Mouse (Mus musculus): ENCODE data around the gene Cckbr.

The Cckbr gene

DNA sequence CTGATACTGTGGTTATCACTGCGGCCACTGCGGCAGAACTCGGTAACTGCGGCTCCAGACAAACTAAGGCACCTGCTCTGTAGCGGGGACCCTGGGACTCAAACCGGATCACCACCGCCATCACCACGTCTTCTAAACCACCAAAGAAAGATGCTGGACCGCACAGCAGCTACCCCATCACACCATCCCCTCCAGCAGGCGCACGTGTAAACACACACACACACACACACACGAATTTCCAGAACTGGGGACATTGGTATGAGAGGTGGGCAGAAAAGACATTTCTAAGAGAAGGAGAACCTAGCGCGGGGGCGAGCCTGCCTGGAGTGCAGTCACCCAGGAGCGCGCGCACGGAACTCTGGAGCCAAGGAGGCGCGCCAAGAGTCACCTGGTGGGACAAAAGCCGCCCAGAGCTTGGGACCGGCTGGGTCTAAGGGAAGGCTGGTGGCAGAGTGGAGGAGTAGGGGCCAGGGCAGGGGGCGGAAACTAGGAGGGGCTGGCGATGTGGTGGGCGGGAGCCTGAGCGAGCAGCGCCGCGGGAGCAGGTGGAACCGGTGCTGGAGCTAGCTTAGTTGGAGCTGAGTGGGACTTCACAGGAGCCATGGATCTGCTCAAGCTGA, at the start of gene Cckbr:
TSS of gene Cckbr (plus strand) at position 308 of the 620 bp plus-strand sequence.
- no peak for DNase-seq (ENCODE audit: low spot score)

DNA sequence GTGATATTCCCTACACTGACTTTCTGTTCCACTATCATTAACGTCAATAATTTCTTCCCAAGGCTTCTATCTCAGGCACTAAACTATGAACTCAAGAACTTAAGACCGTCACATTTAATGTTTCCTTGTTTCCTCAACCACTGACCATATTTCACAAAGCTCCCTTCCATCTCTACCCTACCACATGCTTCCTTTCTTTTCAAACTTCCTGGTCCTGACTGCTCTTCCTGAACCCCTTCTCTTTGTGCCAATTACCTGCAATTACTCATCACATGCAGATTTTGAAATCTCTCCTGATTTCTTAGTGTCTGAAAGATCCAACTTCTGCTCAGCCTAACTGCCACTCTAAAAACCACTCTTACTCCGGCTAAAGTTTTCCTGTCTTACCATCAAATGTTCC, 45.2 kb upstream of the Cckbr start:
- DNase-seq (ENCODE audit: low spot score), result no peak

DNA sequence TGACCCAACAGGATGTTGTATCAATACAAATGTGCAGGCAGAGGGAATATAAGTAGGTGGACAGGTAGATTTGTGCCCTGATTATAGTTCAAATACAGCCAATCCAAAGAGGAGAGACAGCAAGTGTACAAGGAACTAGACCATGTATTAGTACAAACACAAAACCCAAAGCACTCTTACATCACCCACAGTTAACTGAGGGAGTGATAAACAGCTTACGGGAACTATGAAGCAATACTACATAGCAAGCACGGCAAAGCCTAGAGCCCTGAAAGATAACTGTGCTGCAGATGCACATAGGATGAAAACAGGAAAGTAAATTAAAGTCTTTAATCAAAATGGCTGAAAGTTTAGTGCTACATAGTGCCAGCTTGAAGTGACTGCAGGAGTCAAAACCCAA, 37.8 kb upstream of the Cckbr start:
- no peak for DNase-seq (ENCODE audit: low spot score)

DNA sequence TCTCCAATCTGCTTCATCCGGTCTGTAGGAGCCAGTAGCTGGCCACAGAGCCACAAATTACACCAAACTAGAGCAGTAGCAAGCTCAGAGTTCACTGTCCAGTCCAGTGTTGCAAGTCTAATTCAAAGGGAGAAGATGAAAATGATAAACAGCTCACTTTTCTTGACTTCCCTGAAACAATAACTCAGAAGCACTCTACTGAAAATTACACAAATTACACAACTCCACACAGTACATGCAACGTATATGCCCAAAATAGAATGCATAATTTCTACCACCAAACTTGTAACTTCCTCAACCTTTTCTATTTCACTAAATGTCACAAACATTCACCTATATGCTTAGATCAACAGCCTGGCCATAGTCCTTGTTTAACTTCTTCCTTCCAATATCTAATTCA, 35.3 kb upstream of the Cckbr start:
- no peak for DNase-seq (ENCODE audit: low spot score)

DNA sequence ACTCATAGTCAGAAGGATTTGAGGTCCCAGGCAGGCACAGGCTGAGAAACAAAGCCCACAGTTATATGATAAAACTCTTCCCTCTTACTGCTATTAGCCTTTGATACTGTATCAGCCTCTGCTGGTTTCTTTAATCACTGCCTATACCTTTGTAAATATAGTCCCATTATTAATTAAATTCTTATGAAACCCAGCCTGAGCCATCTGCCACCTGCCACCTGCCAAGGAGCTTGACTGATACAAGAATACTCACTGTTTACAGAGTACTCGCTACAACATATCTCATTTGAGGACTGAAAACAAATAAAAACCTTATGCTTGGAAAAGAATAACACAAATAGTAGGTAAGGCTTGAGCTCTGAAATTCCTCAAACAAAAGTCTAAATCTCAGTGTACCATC, 30.9 kb upstream of the Cckbr start:
- no peak for DNase-seq (ENCODE audit: low spot score)

DNA sequence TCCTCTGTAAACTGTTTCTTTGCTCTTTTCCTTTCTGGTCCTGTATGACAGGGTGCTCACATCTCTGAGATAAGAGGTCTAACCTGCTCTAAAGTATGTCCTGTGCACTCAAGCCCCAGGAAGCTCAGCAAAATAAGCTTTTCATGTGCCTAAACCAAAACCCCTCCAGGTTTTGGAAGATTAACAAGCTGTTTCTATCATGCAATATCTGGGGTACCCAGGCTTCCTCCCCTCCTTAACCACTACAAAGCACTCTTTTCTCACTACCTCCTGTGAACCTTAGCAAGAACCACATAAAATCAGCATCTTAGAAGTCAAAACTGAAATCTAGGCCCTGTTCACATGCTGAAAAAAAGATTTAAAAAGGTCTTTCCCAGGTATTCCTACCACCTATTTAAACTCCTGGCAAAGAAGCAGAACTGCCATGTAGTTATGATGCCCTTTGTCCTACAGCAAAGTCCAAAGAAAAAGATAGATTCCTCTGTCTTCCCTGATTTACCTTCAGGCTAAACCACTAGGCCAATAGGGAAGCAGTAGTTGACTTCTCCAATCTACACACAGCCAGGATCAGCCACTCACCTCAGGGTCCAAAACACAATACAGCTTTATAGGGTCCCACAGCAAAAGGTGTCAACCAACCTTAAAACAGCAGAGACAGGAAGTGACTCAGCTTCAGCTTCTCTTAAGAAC, 30.3 kb upstream of the Cckbr start:
- DNase-seq (ENCODE audit: low spot score), result no peak

DNA sequence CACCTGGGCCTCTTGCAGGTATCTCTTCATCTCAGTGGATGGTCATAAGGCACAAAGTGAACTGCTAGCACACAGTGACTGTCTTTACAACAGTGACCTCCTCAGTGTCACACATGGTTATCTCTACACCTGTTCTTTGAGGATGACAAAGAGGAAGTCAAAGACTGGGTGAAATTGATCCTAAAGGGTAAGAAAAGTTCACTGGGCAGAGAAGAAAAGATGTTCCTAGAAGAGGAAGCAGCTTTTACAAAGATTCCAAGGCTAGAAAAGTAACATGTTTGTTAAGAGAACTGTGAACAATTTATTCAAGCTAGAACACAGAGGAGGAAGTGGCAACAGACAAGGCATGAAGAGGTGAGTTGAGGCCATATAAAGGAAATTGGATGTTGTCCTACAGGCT, 29.4 kb upstream of the Cckbr start:
- no peak for DNase-seq (ENCODE audit: low spot score)

DNA sequence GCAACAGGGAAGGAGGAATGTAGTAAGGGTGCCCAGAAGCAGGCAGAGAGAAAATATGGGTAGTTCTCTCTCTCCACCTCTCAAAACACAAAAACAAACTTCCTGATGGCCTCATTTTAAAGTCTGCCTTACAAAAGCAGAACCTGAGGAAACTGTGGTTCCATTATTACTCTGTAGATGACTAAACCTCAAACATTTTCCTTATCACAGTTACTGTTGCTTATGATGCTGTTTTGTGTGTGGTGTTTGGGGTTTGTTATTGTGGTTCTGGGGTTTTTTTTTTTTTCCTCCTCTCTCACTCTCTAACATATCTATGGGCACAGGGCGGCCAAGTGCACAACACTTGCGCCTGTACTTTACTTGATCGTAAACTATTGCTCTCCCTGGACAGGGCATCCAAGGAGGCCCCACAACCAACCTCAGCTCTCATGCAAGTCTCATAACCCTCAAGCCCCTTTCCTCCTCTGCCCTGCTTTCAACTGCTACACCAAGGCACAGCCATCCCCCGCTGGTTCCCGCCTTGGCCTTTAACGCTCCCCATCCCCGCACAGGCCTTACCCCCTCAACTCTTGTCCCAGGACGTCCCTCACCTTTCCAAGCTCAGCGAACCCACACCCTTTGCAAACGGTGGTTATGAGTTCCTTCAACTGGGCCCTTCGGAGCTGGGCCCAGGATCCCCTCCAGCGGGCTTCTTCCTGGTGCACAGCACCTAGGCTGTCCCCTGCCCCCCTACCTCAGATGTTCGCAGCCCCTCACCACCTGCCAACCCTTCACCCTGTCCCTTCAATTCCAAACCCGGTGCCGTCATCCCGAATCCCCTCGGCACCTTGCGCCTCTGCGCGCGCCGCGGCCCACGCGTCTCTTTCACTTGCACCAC, 26.2 kb upstream of the Cckbr start:
- no peak for DNase-seq (ENCODE audit: low spot score)

DNA sequence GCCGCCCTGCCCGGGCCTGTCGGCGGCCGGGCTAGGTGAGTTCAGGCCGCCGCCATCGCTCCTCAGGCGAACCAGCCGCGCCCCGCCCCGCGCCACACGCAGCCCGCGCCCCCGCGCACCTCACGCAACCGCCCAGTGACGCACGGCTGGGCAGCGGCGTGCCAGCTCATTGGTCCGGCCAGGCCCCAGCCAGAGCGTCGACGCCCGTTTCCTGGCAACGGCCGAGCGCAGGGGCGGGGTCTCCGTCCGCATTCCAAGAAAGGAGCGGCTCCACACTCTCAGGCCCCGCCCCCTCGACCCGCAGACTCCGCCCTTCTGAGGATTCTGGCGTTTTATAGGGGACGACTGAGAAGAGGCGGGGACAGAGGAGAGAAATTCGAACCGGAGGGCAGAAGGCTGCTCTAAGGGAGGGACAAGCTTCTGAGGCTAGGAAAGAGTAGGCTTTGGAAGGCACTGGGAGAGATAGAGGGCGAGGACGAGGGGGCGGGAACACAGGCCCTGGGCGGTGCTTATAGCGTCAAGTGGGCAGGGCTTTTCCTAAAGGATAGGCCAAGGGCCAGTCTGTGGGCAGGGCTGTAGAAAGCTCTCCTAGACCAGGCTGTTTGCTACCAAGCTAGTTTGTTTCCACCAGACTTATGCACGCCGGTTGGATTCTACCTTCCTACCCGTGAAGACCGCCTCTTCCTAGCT, 25.5 kb upstream of the Cckbr start, which contains the start of gene Fam160a2:
TSS of gene Fam160a2 (minus strand) at position 120 of the 690 bp plus-strand sequence.
- peak; percentile 99 for DNase-seq (ENCODE audit: low spot score)

DNA sequence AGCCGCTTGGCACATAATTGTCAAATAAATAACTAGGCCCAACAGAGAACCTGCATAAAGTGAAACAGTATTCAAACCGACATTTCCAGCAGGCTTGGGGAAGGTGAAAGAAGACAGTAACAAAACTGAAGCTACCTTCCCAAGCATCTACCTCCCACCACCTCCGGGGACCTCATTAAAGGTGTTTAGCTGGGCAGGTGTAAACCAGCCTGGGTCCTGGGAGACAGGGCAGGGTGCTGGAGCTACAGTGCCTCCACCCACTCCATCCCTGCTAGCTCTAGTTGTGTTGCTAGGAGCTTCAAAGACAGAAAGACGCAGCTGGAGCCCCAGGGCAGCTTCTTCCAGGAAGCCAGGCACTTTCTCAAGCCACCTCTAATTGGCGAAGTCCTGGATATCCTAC, 21.3 kb upstream of the Cckbr start, which contains the start of gene Cnga4:
TSS of gene Cnga4 (plus strand) at position 301 of the 400 bp plus-strand sequence.
- DNase-seq (ENCODE audit: low spot score), result no peak

DNA sequence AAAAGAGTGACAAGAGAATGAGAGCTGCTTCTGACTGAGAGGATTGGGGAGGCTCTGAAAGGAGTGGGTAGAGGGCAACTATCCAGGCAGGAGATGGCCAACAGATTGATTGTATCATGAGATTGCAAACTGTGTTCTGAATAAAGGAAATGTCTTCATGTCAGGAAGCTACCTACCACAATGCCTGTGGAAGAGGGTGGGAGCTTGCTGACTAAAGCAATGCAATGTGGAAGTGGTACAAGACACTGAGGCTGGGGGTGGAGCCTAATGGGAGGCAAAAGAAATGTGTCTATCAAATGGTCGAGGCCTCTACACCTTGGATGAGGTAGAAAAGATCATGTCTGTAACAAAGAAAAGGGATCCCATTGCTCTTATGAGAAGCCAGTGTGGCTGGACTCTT, 19.2 kb upstream of the Cckbr start:
- DNase-seq (ENCODE audit: low spot score), result no peak

DNA sequence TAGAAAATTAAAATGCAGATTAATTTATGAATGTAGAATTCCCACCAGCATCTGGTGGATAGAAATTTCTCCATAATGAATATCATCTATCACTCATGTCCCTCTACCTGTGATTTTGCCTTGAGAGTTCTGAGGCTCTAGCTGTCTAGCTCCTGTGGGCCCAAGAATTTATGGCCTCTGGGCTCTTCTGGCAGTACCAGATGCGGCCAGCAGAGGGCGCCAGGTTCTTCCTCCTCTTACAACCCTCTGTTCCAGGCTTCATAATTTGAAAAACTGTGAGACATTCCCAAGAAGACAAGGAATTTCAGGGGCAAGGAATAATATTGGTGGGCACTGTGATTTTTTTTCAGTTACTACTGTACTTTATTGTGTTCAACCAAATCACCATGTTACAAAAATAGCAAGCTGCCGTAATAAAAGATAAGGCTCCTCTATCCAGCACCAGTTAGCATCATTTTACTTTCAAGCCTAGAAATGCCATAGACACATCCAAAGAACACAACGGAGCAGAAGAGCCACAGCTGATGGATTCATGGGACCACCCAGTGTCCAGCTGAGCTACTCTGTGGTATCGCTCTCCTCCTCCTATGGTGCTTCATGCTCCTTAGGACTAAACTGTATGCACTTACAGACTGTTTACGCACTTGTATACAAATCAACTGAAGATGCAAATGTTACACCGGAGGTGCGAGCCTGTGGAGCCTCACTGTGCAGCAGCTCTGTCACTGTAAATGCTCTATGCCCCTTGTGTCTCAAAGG, 13.5 kb upstream of the Cckbr start:
- peak; percentile 39 for DNase-seq (ENCODE audit: low spot score)

DNA sequence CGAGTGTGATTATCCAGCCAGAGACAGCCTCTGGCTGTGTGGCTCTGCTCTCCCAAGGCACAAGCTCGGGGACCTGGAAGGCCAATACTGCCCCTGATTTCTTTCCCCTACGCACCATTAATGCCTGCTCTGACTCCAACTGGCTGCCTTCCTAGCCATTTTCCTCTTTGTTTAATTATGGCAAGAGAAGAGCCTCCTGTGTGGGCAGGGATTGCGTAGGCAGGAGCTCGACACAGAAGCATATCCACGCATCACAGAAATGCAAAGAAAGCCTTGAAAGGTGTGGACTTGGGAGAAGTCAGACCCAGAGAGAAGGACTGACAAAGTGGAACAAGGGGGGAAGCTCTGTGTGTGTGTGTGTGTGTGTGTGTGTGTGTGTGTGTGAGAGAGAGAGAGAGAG, 11.1 kb upstream of the Cckbr start:
- DNase-seq (ENCODE audit: low spot score), result no peak

DNA sequence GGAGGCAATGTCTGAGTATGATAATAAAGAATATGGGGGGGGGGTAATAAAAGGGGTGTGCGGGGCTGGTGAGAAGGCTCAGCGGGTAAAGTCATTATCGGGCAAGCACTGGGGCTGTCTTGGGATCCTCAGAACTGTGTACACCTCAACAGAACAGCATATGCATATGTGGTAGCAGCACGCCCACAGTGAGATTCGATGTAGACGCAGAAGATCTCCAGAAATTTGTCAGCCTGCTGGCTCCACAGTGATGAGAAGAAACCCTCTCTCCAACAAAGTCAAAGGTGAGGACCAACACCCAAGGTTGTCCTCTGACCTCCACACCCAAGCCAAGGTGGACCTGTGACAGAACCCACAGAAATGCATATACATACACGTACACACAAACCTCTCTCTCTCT, 9.0 kb upstream of the Cckbr start:
- DNase-seq (ENCODE audit: low spot score), result no peak

DNA sequence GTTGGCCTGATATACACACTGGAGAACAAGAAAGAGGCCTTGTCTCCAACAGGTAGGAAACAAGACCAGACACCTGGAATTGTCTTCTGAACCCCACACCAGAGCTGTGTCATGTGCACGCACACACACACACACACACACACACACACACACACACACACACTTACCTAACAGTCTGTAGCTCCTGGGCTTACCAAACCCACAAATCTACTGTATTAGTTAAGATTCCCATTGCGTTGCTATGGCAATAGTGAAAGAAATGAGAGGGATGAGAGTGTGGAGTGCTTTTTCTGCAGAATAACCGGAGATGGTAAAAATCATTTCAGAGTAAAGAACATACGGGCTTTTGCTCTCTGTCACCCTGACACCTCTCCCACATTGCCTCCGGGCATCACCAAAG, 7.4 kb upstream of the Cckbr start:
- DNase-seq (ENCODE audit: low spot score), result no peak

DNA sequence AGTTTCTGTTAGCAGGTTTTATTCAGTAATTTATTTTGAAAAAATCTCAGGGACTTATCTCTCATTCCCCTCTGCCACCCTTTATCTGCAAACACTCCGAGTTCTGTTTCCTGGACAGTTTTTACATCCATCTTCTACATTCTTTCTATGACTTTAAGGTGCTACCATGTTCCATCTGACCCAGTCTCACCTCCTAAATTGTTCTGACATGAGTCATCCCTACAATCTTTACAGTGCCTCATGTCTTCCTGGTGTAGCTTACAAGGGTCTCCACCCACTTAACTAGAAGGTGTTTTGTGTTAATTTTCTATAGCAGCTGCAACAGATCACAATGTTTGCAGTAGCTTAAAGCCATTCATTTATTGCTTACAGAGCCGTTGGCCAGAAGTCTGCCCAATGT, 4.6 kb upstream of the Cckbr start:
- no peak for DNase-seq (ENCODE audit: low spot score)

DNA sequence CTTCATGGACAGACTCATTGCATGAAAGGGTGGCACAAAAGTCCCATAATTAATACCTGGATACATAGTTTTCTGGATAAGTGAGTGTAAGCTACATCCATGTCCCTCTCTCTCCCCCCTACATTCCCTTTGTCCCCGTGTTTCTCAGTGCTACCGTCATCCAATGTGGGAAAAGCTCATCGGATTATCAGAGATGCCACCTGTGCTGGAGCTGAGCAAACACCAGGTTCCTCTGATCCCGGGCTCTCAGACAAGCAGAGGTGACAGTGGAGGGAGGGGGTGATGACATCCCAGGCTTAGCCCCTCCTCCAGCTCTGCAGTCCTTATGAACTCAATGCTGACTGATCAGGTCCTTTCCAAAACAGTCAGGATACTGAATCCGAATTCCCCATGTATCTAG, 1.2 kb upstream of the Cckbr start:
- no peak for DNase-seq (ENCODE audit: low spot score)

DNA sequence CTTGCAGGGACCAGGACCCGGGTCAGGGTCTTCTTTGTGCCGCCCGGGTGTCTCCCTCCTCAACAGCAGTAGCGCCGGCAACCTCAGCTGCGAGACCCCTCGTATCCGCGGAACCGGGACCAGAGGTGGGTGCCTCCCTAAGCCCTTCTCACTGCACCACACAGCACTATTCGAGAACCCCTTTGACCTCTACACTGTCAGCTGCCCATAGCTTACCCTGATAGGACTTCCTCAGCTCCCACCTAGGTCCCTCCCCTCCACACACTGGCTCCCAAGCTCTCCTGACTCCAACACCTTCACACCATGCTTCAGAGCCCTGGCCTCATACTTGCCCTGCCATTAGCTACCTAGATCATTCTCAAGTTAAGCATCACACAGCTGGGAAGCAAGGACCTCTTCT, 520 bp downstream of the Cckbr start:
- no peak for DNase-seq (ENCODE audit: low spot score)

DNA sequence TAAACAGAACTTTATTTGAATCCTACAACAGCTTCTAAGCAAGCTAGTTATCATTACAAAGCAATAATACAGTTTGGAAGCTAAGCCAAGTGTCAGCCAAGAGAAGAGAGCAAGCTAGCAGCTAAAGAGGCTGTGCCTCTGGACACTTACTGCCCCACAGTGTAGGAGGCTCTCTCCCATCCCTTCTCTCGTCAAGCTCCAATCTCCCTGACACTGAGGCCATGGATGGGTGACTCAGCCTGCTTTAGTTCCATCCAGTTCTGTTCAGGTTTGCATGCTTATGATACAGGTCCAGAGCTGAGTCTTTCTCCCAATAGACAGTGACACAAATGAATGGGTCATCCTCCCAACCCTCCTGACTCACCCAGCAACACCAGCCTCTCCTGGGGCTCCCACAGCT, 6.5 kb downstream of the Cckbr start:
- no peak for DNase-seq (ENCODE audit: low spot score)

DNA sequence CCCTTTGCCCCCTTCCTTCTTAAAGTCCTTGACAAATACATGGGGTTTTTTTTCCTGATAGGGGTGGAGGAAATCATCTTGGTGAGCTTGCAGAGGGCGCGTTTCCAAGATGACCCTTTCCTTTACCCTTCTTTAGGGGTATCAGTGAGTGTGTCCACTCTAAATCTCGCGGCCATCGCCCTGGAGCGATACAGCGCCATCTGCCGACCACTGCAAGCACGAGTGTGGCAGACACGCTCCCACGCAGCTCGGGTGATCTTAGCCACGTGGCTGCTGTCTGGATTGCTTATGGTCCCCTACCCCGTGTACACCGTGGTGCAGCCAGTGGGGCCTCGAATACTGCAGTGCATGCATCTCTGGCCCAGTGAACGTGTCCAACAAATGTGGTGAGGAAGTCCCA, 8.3 kb downstream of the Cckbr start:
- DNase-seq (ENCODE audit: low spot score), result no peak

DNA sequence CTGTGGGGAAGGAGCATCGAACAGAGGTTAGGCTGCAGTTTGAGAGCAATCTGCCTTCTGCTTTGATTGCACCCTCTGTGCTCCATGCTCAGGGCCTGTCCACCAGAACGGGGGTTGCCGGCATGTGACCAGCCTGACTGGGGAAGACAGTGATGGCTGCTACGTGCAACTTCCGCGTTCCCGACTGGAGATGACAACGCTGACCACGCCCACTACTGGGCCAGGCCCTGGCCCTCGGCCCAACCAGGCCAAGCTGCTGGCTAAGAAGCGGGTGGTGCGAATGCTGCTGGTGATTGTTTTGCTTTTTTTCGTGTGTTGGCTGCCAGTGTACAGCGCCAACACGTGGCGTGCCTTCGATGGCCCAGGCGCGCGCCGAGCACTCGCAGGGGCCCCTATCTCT, 9.3 kb downstream of the Cckbr start:
- DNase-seq (ENCODE audit: low spot score), result no peak
